Mouse (Mus musculus): Measurements from ENCODE around the gene Vmn1r193.
"Not testable (repeated sequence)": the region's sequence is repeated elsewhere in the genome, so short reads cannot be mapped to it uniquely, and the experiment has no call there.

GRCm38 (mm10) chr13:22223060-22223459, at the start of gene Vmn1r193:
- not testable (repeated sequence) for TF ChIP-seq CTCF, EP300 (IDR thresholded peaks at IDR 0.05; ENCODE audit: low read depth)
